17 mouse cellular contexts compared by ENCODE assay signal in the genomic region with DNA sequence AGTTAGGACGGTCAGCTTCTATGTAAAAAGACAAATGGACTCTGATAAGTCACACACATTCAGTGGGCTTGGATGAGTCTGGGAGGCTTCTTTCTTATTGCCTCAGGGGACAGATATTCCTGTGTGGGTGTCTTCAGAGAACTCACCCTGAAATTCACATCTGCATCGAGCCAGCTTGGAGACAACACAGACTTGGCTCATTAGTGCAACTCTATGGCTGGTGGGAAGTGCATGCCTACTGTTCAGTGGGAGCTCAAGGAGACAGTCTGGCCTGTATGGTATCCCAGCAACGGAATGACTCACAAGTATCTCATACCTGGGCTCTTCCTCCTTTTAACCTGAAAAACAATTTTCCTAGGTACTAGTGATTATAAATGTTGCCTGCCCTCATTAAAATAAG.
A peak's percentile ranks its signal among the peaks of the same experiment; 100 is the strongest.
DNase-seq lines count a peak whose midpoint lies in the region; TF ChIP-seq lines count a peak whose summit lies in the region.
"Had no signal": no experiment of that assay in that cellular context is flagged by ENCODE, and none has a peak within 500 bp of the region (broad histone marks: within the 10 kb centered on the region; RNA-seq: fewer than 3 reads in every experiment).

No protein-coding gene starts in this region.

- 80% methylated on average over 3 of the region's 3 CpGs for WGBS in limb, embryonic 10.5 days
- WGBS in kidney, adult 2 months: 94% methylated on average over 3 of the region's 3 CpGs

- H3K9me3 ChIP-seq in limb, embryonic 10.5 days (replicated peaks): no peaks in the 10 kb centered on the region
- H3K9me3 ChIP-seq: embryonic facial prominence, embryonic 12.5 days; forebrain, embryonic 15.5 days; heart, embryonic 13.5 days; hindbrain, embryonic 12.5 days had no signal

- H3K36me3 ChIP-seq in limb, embryonic 10.5 days: no peaks in the 10 kb centered on the region
- H3K36me3 ChIP-seq in kidney, adult 2 months (ENCODE audit: control insufficient read depth, insufficient read depth, low read length): no peaks in the 10 kb centered on the region
- H3K36me3 ChIP-seq: embryonic facial prominence, embryonic 12.5 days; forebrain, embryonic 15.5 days; heart, embryonic 13.5 days; hindbrain, embryonic 12.5 days had no signal

- no peak for TF ChIP-seq CTCF in kidney, adult 2 months (conservative IDR thresholded peaks at IDR 0.05; ENCODE audit: insufficient read depth, insufficient read length, low read depth, low read length)

- DNase-seq in layer of hippocampus, adult 11-12 months (ENCODE audit: low spot score): peak; percentile 18
- DNase-seq in layer of hippocampus, postnatal 10 days (ENCODE audit: low spot score in 2 of 2): no peak
- DNase-seq in right cerebral cortex, postnatal 25 days: peak; percentile 31
- DNase-seq in right cerebral cortex, adult 18-20 months: no peak
- peak; percentile 25 for DNase-seq in limb, embryonic 10.5 days (ENCODE audit: low spot score)
- DNase-seq in kidney, adult 2 months: no peak
- DNase-seq: adrenal gland, adult 8-10 months; adrenal gland, postnatal 36 days; cerebellum, adult 11 months; cerebellum, adult 8-10 months; cerebellum, postnatal 25 days; heart, postnatal 36 days had no signal

- no peaks in the 10 kb centered on the region for H3K4me1 ChIP-seq in limb, embryonic 10.5 days
- no peaks in the 10 kb centered on the region for H3K4me1 ChIP-seq in kidney, adult 2 months (ENCODE audit: control insufficient read depth, insufficient read depth, low read length)
- H3K4me1 ChIP-seq: embryonic facial prominence, embryonic 12.5 days; forebrain, embryonic 15.5 days; hindbrain, embryonic 12.5 days had no signal

- H3K27ac ChIP-seq in limb, embryonic 10.5 days: no peak overlapping the region
- H3K27ac ChIP-seq in kidney, adult 2 months (ENCODE audit: insufficient read depth, low read depth, low read length): no peak overlapping the region
- H3K27ac ChIP-seq: embryonic facial prominence, embryonic 12.5 days; forebrain, embryonic 15.5 days; heart, adult 2 months; heart, embryonic 13.5 days; hindbrain, embryonic 12.5 days had no signal

- H3K27me3 ChIP-seq in limb, embryonic 10.5 days (ENCODE audit: low read depth, poor library complexity, severe bottlenecking): no peaks in the 10 kb centered on the region
- no peaks in the 10 kb centered on the region for H3K27me3 ChIP-seq in kidney, adult 2 months (replicated peaks; ENCODE audit: control insufficient read depth, insufficient read depth, low read length)
- H3K27me3 ChIP-seq: embryonic facial prominence, embryonic 12.5 days; forebrain, embryonic 15.5 days; heart, embryonic 13.5 days; hindbrain, embryonic 12.5 days had no signal

- no peak for TF ChIP-seq POLR2A in kidney, adult 2 months (IDR thresholded peaks at IDR 0.05; ENCODE audit: low read depth, low read length)

- H3K4me3 ChIP-seq in limb, embryonic 10.5 days: no peak overlapping the region
- H3K4me3 ChIP-seq in kidney, adult 2 months (ENCODE audit: insufficient read depth, low read depth, low read length): no peak overlapping the region
- H3K4me3 ChIP-seq: embryonic facial prominence, embryonic 12.5 days; forebrain, embryonic 15.5 days; heart, adult 2 months; heart, embryonic 13.5 days; hindbrain, embryonic 12.5 days had no signal

Comparison
In these comparisons a context has a peak if more than half of its experiments do, and no peak if none do; other contexts are left out.
1. DNase-seq: peak in layer of hippocampus, adult 11-12 months (single experiment), right cerebral cortex, postnatal 25 days (single experiment) and limb, embryonic 10.5 days (single experiment); none in layer of hippocampus, postnatal 10 days (0 of 2), right cerebral cortex, adult 18-20 months (single experiment) and kidney, adult 2 months (single experiment).